Mouse (Mus musculus) limb, embryonic 14.5 days (tissue): ENCODE results near the gene Asb2. TPM values are rescaled to one million over a fixed set of nuclear protein-coding genes. Genes with fewer than 3 reads are reported as not detected.

ENCODE experiments used
- ATAC-seq: fragments of 200-750 bp; cut with Nextera tagmentation; 2 replicates; pipeline ENCODE4 v1.8.0; 2017; ENCODE audit warnings: low read depth, moderate number of reproducible peaks, moderate TSS enrichment; ENCODE audit not compliant: low FRiP score
- DNase-seq: peaks from one replicate; pipeline ENCODE4 v3.0.0-alpha.2; 2015; ENCODE audit warnings: low spot score
- H3K27ac ChIP-seq: fragments of 300-500 bp; sonication (generic); replicated peaks from 2 replicates; pipeline ENCODE4 v1.5.1; 2014; ENCODE audit warnings: low read depth, mild to moderate bottlenecking, low read length, moderate library complexity, mixed read lengths
- H3K27me3 ChIP-seq: fragments of 300-500 bp; sonication (generic); 2 replicates; pipeline ENCODE4 v1.6.1; 2014; ENCODE audit warnings: low read length, mixed read lengths; ENCODE audit not compliant: control insufficient read depth, insufficient read depth
- H3K36me3 ChIP-seq: fragments of 300-500 bp; sonication (generic); 2 replicates; pipeline ENCODE4 v1.6.1; 2014; ENCODE audit warnings: mild to moderate bottlenecking, low read length, moderate library complexity, mixed read lengths; ENCODE audit not compliant: control insufficient read depth, insufficient read depth
- H3K4me1 ChIP-seq: fragments of 300-500 bp; sonication (generic); 2 replicates; pipeline ENCODE4 v1.6.1; 2014; ENCODE audit warnings: antibody characterized with exemption, low read length, mixed read lengths; ENCODE audit not compliant: control insufficient read depth, insufficient read depth
- H3K4me2 ChIP-seq: fragments of 300-500 bp; sonication (generic); replicated peaks from 2 replicates; pipeline ENCODE4 v1.6.1; 2014; ENCODE audit warnings: low read depth, mild to moderate bottlenecking, low read length, moderate library complexity; ENCODE audit not compliant: severe bottlenecking
- H3K4me3 ChIP-seq: fragments of 300-500 bp; sonication (generic); replicated peaks from 2 replicates; pipeline ENCODE4 v1.5.1; 2014; ENCODE audit warnings: low read length
- H3K9ac ChIP-seq: fragments of 300-500 bp; sonication (generic); 2 replicates; pipeline ENCODE4 v1.6.1; 2014; ENCODE audit warnings: mild to moderate bottlenecking, low read depth, low read length, moderate library complexity; ENCODE audit not compliant: severe bottlenecking
- H3K9me3 ChIP-seq: fragments of 300-500 bp; sonication (generic); 2 replicates; pipeline ENCODE4 v1.6.1; 2016; ENCODE audit warnings: low read length; ENCODE audit not compliant: control insufficient read depth
- POLR2A ChIP-seq: fragments of 200-500 bp; IDR thresholded peaks from 2 replicates; pipeline ENCODE4 v1.8.0; 2012; ENCODE audit warnings: inconsistent platforms, mild to moderate bottlenecking, moderate library complexity, borderline replicate concordance; ENCODE audit not compliant: insufficient read depth, insufficient read length; ENCODE audit errors: extremely low read depth
- WGBS: fragments of 180-500 bp; shearing (Covaris S2); extraction: QIAGEN DNeasy Blood & Tissue Kit; methylation state at CpG from one replicate; pipeline ENCODE4 v1.1.7; 2014; 5-methylcytosine and 5-hydroxymethylcytosine counted together
- polyA plus RNA-seq, 2 experiments: library from polyadenylated mRNA; depleted of rRNA in 1 of 2; stranded (reverse) in 1 of 2; unstranded in 1 of 2; fragments of >200 nt; fragmentation: Nextera tagmentation in 1 of 2; extraction: Ambion mirVana in 1 of 2; gene quantifications; 2 replicates each; pipeline versions ENCODE4 v1.2.1 to v1.2.3; 2012 to 2014

Gene Asb2
- polyA plus RNA-seq (2012; rRNA removed) (13.8 and 18.2 TPM in 2 replicates), polyA plus RNA-seq (2014; fragmentation: Nextera tagmentation; extraction: Ambion mirVana) (7.4 and 11.7 TPM in 2 replicates)

DNA sequence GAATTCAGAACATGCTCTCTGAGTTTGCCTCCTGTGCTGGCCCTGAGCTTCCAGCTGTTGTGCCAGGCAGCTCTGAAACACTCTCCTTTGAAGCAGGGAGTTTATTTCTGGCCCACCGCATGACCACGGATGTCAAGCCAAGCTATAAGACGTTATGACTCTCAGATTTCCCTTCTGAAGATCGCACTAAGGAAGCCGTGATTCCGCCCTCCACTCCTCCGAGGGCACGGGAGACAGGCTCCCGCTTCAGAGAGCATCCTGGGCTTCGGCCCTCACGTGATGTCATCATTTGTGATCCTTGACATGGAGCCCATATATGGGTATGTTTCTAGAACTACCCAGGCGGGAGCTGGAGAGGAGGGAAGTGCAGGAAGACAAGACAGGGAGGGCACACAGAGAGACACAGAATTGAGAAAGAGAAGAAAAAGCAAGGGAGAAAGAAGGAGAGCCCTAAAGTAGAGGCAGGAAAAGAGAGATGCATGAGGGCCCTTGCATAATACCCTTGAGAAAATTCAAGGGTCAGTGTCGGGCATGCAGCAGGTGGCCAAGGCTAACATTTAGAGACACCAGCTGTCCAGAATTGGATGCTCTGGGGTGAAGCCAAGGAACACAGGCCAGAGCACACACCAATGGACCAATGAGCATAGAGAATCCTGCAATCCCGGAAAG lies at the start of gene Asb2:
Gene Asb2, minus strand, starts transcription at position 256 of the 669 bp plus-strand sequence.
- Histone ChIP-seq H3K4me3 (no peak within 1 kb of the TSS), H3K4me1 (no peaks in the 10 kb centered on the region), H3K9ac (no peak within 1 kb of the TSS), H3K27me3 (no peaks in the 10 kb centered on the region), H3K27ac (no peak within 1 kb of the TSS), H3K4me2 (no peak within 1 kb of the TSS), H3K36me3 (no peaks in the 10 kb centered on the region), H3K9me3 (no peaks in the 10 kb centered on the region)
- no peak for ATAC-seq
- WGBS: 69% methylated on average over 14 of the region's 14 CpGs
- no peak for DNase-seq
- no peak for TF ChIP-seq POLR2A

DNA sequence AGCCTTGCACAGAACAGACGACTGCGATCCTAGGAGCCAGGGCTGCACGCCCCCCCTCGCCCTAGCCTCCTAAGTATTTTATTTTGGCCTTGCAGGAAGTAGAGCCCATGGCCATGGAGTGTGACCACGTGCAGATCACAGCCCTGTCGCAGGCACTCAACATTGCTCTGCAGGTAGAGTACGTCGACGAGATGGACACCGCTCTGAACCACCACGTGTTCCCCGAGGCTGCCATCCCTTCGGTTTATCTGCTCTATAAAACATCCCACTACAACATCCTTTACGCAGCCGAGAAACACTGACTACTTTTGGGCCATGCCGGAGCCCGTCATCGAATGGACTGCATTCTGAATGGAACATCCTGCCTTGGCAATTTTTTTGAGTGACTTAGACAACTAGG lies 48.3 kb upstream of the Asb2 start:
- Histone ChIP-seq H3K36me3 (peaks cover 61% of the 10 kb centered on the region), H3K27ac (no peak overlapping the region)
- WGBS: 86% methylated on average over 18 of the region's 18 CpGs

DNA sequence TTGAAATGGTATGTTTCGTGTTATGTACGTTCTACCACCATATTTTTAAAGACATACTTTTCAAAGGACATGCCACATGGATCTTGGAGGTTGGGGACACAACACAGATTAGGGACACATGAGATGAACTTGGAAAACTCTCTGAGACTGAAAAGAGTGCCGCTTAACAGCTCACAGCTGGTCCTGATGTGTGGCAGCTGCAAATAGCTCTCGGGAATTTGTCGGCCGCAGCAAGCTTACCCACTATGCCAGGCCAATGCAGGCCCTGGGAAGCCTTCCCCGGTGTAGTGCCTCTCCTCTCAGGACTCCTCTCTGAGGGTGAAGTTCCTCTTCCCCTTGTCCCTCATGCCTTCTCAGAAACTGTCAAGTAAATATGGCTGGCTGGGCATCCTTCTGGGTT lies 41.0 kb upstream of the Asb2 start:
- TF ChIP-seq POLR2A: no peak
- DNase-seq (no peak), ATAC-seq (no peak)
- no peaks in the 10 kb centered on the region for H3K4me1 ChIP-seq
- H3K4me2 ChIP-seq: no peak overlapping the region
- H3K36me3 ChIP-seq: no peaks in the 10 kb centered on the region
- H3K4me3 ChIP-seq: no peak overlapping the region
- WGBS: 62% methylated on average over 7 of the region's 7 CpGs
- H3K9ac ChIP-seq: no peak overlapping the region
- H3K27me3 ChIP-seq: no peaks in the 10 kb centered on the region
- H3K9me3 ChIP-seq: no peaks in the 10 kb centered on the region
- H3K27ac ChIP-seq: no peak overlapping the region

More for the DNA sequence above, 48.3 kb upstream of the Asb2 start:
- H3K27me3 ChIP-seq: no peaks in the 10 kb centered on the region
- TF ChIP-seq POLR2A: no peak
- no peak overlapping the region for H3K4me3 ChIP-seq
- H3K9ac ChIP-seq: no peak overlapping the region
- no peak for DNase-seq
- H3K9me3 ChIP-seq: no peaks in the 10 kb centered on the region
- H3K4me2 ChIP-seq: no peak overlapping the region
- H3K4me1 ChIP-seq: no peaks in the 10 kb centered on the region
- no peak for ATAC-seq

DNA sequence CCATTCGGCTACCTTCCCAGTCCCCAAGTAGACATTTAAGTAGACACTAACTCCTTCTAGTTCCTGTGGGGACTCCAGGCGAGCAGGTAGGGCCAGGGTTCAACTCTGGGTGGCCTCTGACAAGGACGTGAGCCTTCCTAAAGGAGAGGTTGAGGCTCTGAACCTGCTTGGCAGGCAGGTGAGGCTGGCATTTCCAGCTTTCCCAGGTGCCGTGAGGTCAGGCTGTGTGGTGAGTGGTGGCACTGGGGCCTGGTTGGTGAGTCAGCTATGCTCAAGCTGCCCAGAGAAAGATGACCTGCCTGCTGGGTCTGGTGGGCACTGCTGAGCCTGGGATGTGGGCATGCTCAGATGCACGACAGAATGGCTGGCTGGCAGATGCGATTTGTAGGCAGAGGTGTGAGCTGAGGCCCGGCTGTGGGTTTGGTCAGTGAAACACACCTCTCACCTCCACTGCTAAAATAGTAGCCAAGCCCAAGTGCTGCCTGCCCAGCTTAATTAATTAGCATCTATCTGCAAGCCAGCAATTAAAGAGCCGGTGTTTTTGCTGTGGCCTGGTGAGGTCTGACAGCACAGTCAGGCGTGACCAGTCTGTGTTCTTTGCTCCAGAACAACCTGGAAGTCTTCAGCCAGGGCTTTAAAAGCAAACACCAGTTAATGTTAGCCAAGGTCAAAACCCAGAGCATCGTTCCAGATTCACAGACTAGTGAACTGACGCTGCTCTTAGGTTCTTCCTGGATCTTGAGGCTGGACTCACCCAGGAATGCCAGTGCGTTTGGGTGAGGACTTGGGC lies 39.9 kb upstream of the Asb2 start:
- DNase-seq (no peak), ATAC-seq (no peak)
- Histone ChIP-seq H3K4me2 (no peak overlapping the region), H3K9ac (no peak overlapping the region), H3K4me3 (no peak overlapping the region), H3K9me3 (no peaks in the 10 kb centered on the region), H3K36me3 (no peaks in the 10 kb centered on the region), H3K27ac (no peak overlapping the region), H3K27me3 (no peaks in the 10 kb centered on the region), H3K4me1 (no peaks in the 10 kb centered on the region)
- no peak for TF ChIP-seq POLR2A
- WGBS: 64% methylated on average over 12 of the region's 12 CpGs

DNA sequence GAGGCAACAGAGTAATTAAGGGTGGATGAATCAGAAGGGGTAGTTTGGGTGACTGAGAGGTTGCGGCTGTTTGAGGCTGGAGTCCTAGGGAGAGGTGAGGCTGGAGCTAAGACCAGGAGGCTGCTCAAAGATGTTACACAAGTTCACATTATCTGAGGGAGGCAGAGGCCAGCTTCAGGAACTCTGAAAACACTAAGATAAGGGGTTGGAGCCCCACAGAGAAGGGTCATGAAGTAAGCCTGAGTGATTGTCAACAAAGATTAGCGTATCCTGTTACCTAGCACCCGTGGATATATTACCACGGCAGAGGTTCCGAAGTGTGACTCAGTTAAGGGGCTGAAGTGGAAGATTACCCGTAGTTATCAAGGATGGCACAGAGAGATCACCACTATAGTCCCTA lies 37.7 kb upstream of the Asb2 start:
- ATAC-seq: no peak
- 60% methylated on average over 6 of the region's 6 CpGs for WGBS
- H3K36me3 ChIP-seq: no peaks in the 10 kb centered on the region
- H3K9me3 ChIP-seq: no peaks in the 10 kb centered on the region
- no peak overlapping the region for H3K27ac ChIP-seq
- no peaks in the 10 kb centered on the region for H3K27me3 ChIP-seq
- H3K9ac ChIP-seq: no peak overlapping the region
- no peak for DNase-seq
- H3K4me2 ChIP-seq: no peak overlapping the region
- H3K4me1 ChIP-seq: peaks cover 7% of the 10 kb centered on the region; the same call in 1 of the 2 replicates
- no peak for TF ChIP-seq POLR2A
- no peak overlapping the region for H3K4me3 ChIP-seq
